Mouse (Mus musculus) heart, embryonic 16.5 days (tissue): ENCODE measurements around the gene Gm20388. TPM values are rescaled to one million over a fixed set of nuclear protein-coding genes. Genes with fewer than 3 reads are reported as not detected.

Experiments used
- ATAC-seq: fragments of 200-750 bp; cut with Nextera tagmentation; replicated peaks from 2 replicates; pipeline ENCODE4 v1.8.0; 2017; ENCODE audit warnings: moderate number of reproducible peaks; ENCODE audit not compliant: insufficient read depth, low FRiP score; ENCODE audit errors: extremely low read depth
- H3K27ac ChIP-seq: fragments of 300-500 bp; sonication (generic); 2 replicates; pipeline ENCODE4 v1.5.1; 2014; ENCODE audit warnings: mild to moderate bottlenecking, low read length, control low read depth, moderate library complexity
- H3K27me3 ChIP-seq: fragments of 300-500 bp; sonication (generic); 2 replicates; pipeline ENCODE4 v1.6.1; 2014; ENCODE audit warnings: low read length, mixed read lengths; ENCODE audit not compliant: control insufficient read depth, insufficient read depth
- H3K36me3 ChIP-seq: fragments of 300-500 bp; sonication (generic); 2 replicates; pipeline ENCODE4 v1.6.1; 2014; ENCODE audit not compliant: control insufficient read depth, insufficient read depth
- H3K4me1 ChIP-seq: fragments of 300-500 bp; sonication (generic); 2 replicates; pipeline ENCODE4 v1.6.1; 2014; ENCODE audit warnings: low read length, mixed read lengths; ENCODE audit not compliant: control insufficient read depth, insufficient read depth
- H3K4me2 ChIP-seq: fragments of 300-500 bp; sonication (generic); 2 replicates; pipeline ENCODE4 v1.6.1; 2014; ENCODE audit warnings: low read depth, mild to moderate bottlenecking, control low read depth, low read length
- H3K4me3 ChIP-seq: fragments of 300-500 bp; sonication (generic); 2 replicates; pipeline ENCODE4 v1.5.1; 2014; ENCODE audit warnings: mild to moderate bottlenecking, control low read depth, low read length
- H3K9ac ChIP-seq: fragments of 300-500 bp; sonication (generic); 2 replicates; pipeline ENCODE4 v1.6.1; 2014; ENCODE audit warnings: low read length, control low read depth
- H3K9me3 ChIP-seq: fragments of 300-500 bp; sonication (generic); replicated peaks from 2 replicates; pipeline ENCODE4 v1.6.1; 2016; ENCODE audit warnings: low read length; ENCODE audit not compliant: control insufficient read depth
- WGBS: fragments of 180-500 bp; shearing (Covaris S2); extraction: QIAGEN DNeasy Blood & Tissue Kit; methylation state at CpG from one replicate; pipeline ENCODE4 v1.1.7; 2014; 5-methylcytosine and 5-hydroxymethylcytosine counted together
- polyA plus RNA-seq: library from polyadenylated mRNA; unstranded; fragments of >200 nt; fragmentation: Nextera tagmentation; extraction: Ambion mirVana; gene quantifications from 2 replicates; pipeline ENCODE4 v1.2.1, GENCODE M21; 2015

Gene Gm20388
- polyA plus RNA-seq, 1 experiment from 2014 or later = 4.5 TPM

- no peak overlapping the region for H3K9ac ChIP-seq
- peak overlapping the region; percentile 54 for H3K4me2 ChIP-seq
- H3K36me3 ChIP-seq = no peaks in the 10 kb centered on the region
- WGBS = 3% methylated on average over 48 of the region's 48 CpGs
- peaks cover 95% of the 10 kb centered on the region for H3K27me3 ChIP-seq
- H3K27ac ChIP-seq = no peak overlapping the region
- peak overlapping the region; percentile 33 for H3K4me3 ChIP-seq
- ATAC-seq = no peak
- H3K9me3 ChIP-seq = no peaks in the 10 kb centered on the region
- peaks cover 5% of the 10 kb centered on the region; the same call in 1 of the 2 replicates for H3K4me1 ChIP-seq
Observed at GRCm38 (mm10) chr8:121073174-121074107, 1162.8 kb downstream of the Gm20388 start.

- Histone ChIP-seq H3K27me3 (peaks cover 95% of the 10 kb centered on the region), H3K27ac (no peak overlapping the region), H3K9ac (no peak overlapping the region), H3K9me3 (no peaks in the 10 kb centered on the region), H3K4me3 (no peak overlapping the region), H3K4me1 (peaks cover 5% of the 10 kb centered on the region; the same call in 1 of the 2 replicates), H3K4me2 (no peak overlapping the region), H3K36me3 (no peaks in the 10 kb centered on the region)
- ATAC-seq = no peak
- 8% methylated on average over 15 of the region's 15 CpGs for WGBS
Observed at GRCm38 (mm10) chr8:121074108-121074847, 1163.6 kb downstream of the Gm20388 start.

GRCm38 (mm10) chr8:121074848-121075145, 1164.2 kb downstream of the Gm20388 start:
- Histone ChIP-seq H3K4me2 (no peak overlapping the region), H3K9ac (no peak overlapping the region), H3K9me3 (no peaks in the 10 kb centered on the region), H3K4me1 (peaks cover 5% of the 10 kb centered on the region; the same call in 1 of the 2 replicates), H3K36me3 (no peaks in the 10 kb centered on the region), H3K27ac (no peak overlapping the region), H3K4me3 (no peak overlapping the region), H3K27me3 (peaks cover 95% of the 10 kb centered on the region)
- ATAC-seq = no peak
- 3% methylated on average over 10 of the region's 10 CpGs for WGBS

GRCm38 (mm10) chr8:121075936-121076335, 1165.3 kb downstream of the Gm20388 start:
- ATAC-seq = no peak
- WGBS = 6% methylated on average over 13 of the region's 13 CpGs
- Histone ChIP-seq H3K9ac (no peak overlapping the region), H3K27me3 (peaks cover 95% of the 10 kb centered on the region), H3K4me3 (no peak overlapping the region), H3K36me3 (no peaks in the 10 kb centered on the region), H3K4me1 (peaks cover 5% of the 10 kb centered on the region; the same call in 1 of the 2 replicates), H3K9me3 (no peaks in the 10 kb centered on the region), H3K27ac (no peak overlapping the region), H3K4me2 (no peak overlapping the region)

GRCm38 (mm10) chr8:121076555-121076954, 1165.9 kb downstream of the Gm20388 start:
- no peak for ATAC-seq
- Histone ChIP-seq H3K9me3 (no peaks in the 10 kb centered on the region), H3K4me2 (no peak overlapping the region), H3K4me1 (peaks cover 5% of the 10 kb centered on the region; the same call in 1 of the 2 replicates), H3K4me3 (no peak overlapping the region), H3K9ac (no peak overlapping the region), H3K27ac (no peak overlapping the region), H3K36me3 (no peaks in the 10 kb centered on the region), H3K27me3 (peaks cover 95% of the 10 kb centered on the region)
- 13% methylated on average over 7 of the region's 7 CpGs for WGBS

GRCm38 (mm10) chr8:121078721-121079120, 1168.1 kb downstream of the Gm20388 start:
- WGBS = 9% methylated on average over 14 of the region's 14 CpGs

GRCm38 (mm10) chr8:121079201-121079600, 1168.6 kb downstream of the Gm20388 start:
- H3K27ac ChIP-seq = no peak overlapping the region
- peaks cover 7% of the 10 kb centered on the region; the same call in 1 of the 2 replicates for H3K4me1 ChIP-seq
- H3K27me3 ChIP-seq = peaks cover 95% of the 10 kb centered on the region
- no peak overlapping the region for H3K4me3 ChIP-seq
- H3K36me3 ChIP-seq = no peaks in the 10 kb centered on the region
- no peaks in the 10 kb centered on the region for H3K9me3 ChIP-seq
- ATAC-seq = no peak
- 9% methylated on average over 7 of the region's 7 CpGs for WGBS
- H3K9ac ChIP-seq = no peak overlapping the region
- H3K4me2 ChIP-seq = no peak overlapping the region

More at GRCm38 (mm10) chr8:121078721-121079120, 1168.1 kb downstream of the Gm20388 start:
- Histone ChIP-seq H3K9me3 (no peaks in the 10 kb centered on the region), H3K4me3 (no peak overlapping the region), H3K4me2 (no peak overlapping the region), H3K27me3 (peaks cover 95% of the 10 kb centered on the region), H3K36me3 (no peaks in the 10 kb centered on the region), H3K27ac (no peak overlapping the region), H3K9ac (no peak overlapping the region), H3K4me1 (peaks cover 7% of the 10 kb centered on the region; the same call in 1 of the 2 replicates)
- no peak for ATAC-seq

- H3K4me3 ChIP-seq = no peak overlapping the region
- H3K4me2 ChIP-seq = no peak overlapping the region
- H3K27me3 ChIP-seq = peaks cover 94% of the 10 kb centered on the region
- peaks cover 9% of the 10 kb centered on the region for H3K4me1 ChIP-seq
- H3K27ac ChIP-seq = no peak overlapping the region
- no peak for ATAC-seq
- no peak overlapping the region for H3K9ac ChIP-seq
- 6% methylated on average over 12 of the region's 12 CpGs for WGBS
- no peaks in the 10 kb centered on the region for H3K36me3 ChIP-seq
- no peaks in the 10 kb centered on the region for H3K9me3 ChIP-seq
Observed at GRCm38 (mm10) chr8:121079944-121080343, 1169.3 kb downstream of the Gm20388 start.
